Mouse (Mus musculus): ENCODE data around the gene Tgif2. TPM values are rescaled to one million over a fixed set of nuclear protein-coding genes. Genes with fewer than 3 reads are reported as not detected.
"Not testable (repeated sequence)": the region's sequence is repeated elsewhere in the genome, so short reads cannot be mapped to it uniquely, and the experiment has no call there.

Tgif2 gene
- polyA plus RNA-seq, 1 experiment from 2014 or later, result 69.6 TPM

DNA sequence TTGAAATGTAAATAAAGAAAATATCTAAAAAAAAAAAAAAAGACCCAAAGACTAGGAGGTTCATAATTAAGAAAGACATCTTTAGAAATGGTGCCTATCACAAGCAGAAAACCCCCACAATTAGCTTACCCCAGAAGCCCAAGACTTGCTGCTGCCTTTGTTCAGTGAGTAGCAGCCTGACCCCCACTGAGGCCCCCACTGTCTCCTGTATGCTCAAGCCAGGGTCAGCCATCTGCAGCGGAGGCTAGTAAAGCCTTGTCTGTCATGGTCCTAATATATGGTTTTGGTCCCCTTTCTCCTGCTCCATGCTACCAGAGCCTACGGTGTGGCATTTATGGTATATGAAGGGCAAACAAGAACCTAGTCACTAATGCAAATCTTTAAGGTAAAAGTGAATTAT lies 61.5 kb downstream of the Tgif2 start:
- Histone ChIP-seq H3K4me3 (ENCODE audit: low read depth, low read length) (no peak overlapping the region), H3K9me3 (ENCODE audit: control insufficient read depth, low read length) (no peaks in the 10 kb centered on the region), H3K27me3 (ENCODE audit: control insufficient read depth, insufficient read depth, low read length) (no peaks in the 10 kb centered on the region), H3K36me3 (ENCODE audit: control insufficient read depth, insufficient read depth, low read length) (no peaks in the 10 kb centered on the region), H3K4me1 (replicated peaks; ENCODE audit: control insufficient read depth, insufficient read depth, low read length) (no peaks in the 10 kb centered on the region), H3K9ac (ENCODE audit: low read depth, low read length) (no peak overlapping the region), H3K4me2 (replicated peaks; ENCODE audit: low read depth, low read length) (no peak overlapping the region), H3K27ac (ENCODE audit: low read depth, low read length) (no peak overlapping the region)
- ATAC-seq (ENCODE audit: low FRiP score) (no peak), DNase-seq (ENCODE audit: low spot score) (no peak)
- 72% methylated on average over 2 of the region's 2 CpGs for WGBS

DNA sequence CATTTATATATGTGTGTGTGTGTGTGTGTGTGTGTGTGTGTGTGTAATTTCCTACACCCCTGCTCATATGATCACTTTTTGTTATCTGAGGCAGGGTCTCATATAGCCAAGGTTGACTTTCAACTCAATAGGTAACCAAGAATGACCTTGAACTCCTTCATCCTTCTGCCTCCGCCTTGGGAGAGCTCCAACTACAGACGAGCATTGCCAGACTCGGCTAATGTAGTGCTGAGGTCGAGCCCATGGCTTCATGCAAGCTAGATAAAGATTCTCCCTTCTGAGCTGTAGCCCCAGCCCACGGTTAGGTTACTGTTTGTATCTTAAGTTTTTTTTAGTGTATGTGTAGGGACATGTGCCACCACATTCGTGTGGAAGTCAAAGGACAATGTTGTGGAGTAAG lies 62.1 kb downstream of the Tgif2 start:
- Histone ChIP-seq H3K4me2 (replicated peaks; ENCODE audit: low read depth, low read length) (no peak overlapping the region), H3K36me3 (ENCODE audit: control insufficient read depth, insufficient read depth, low read length) (no peaks in the 10 kb centered on the region), H3K4me1 (replicated peaks; ENCODE audit: control insufficient read depth, insufficient read depth, low read length) (no peaks in the 10 kb centered on the region), H3K4me3 (ENCODE audit: low read depth, low read length) (no peak overlapping the region), H3K27me3 (ENCODE audit: control insufficient read depth, insufficient read depth, low read length) (no peaks in the 10 kb centered on the region), H3K27ac (ENCODE audit: low read depth, low read length) (no peak overlapping the region), H3K9me3 (ENCODE audit: control insufficient read depth, low read length) (no peaks in the 10 kb centered on the region), H3K9ac (ENCODE audit: low read depth, low read length) (no peak overlapping the region)
- ATAC-seq (ENCODE audit: low FRiP score) (no peak), DNase-seq (ENCODE audit: low spot score) (no peak)
- 85% methylated on average over 6 of the region's 6 CpGs for WGBS

- ATAC-seq (ENCODE audit: low FRiP score), result not testable (repeated sequence)
Measured at GRCm38 (mm10) chr2:156902411-156902810, 62.6 kb downstream of the Tgif2 start.

DNA sequence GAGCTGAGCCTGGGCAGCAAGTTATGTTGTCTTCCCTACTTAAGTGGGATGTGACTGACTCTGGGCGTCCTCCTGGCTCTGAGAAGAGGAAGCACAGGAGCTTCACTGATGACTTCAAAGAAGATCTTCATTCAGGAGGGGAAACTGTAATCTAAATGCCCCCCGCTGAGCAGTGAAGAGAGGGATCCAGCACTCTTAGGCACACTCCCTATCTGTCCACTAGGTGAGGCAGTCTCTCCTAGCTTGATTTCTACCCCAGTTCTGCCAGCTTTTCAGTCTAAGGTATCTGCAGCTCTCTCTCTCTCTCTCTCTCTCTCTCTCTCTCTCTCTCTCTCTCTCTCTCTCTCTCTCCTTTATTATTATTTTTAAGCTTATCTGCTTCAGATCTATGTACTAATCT lies 63.6 kb downstream of the Tgif2 start:
- Histone ChIP-seq H3K27me3 (ENCODE audit: control insufficient read depth, insufficient read depth, low read length) (no peaks in the 10 kb centered on the region), H3K4me3 (ENCODE audit: low read depth, low read length) (no peak overlapping the region), H3K27ac (ENCODE audit: low read depth, low read length) (no peak overlapping the region), H3K9me3 (ENCODE audit: control insufficient read depth, low read length) (no peaks in the 10 kb centered on the region), H3K36me3 (ENCODE audit: control insufficient read depth, insufficient read depth, low read length) (no peaks in the 10 kb centered on the region), H3K9ac (ENCODE audit: low read depth, low read length) (no peak overlapping the region), H3K4me1 (replicated peaks; ENCODE audit: control insufficient read depth, insufficient read depth, low read length) (no peaks in the 10 kb centered on the region), H3K4me2 (replicated peaks; ENCODE audit: low read depth, low read length) (no peak overlapping the region)
- no peak for DNase-seq (ENCODE audit: low spot score)
- no peak for ATAC-seq (ENCODE audit: low FRiP score)
- WGBS, result 34% methylated on average over 2 of the region's 2 CpGs

More at GRCm38 (mm10) chr2:156902411-156902810, 62.6 kb downstream of the Tgif2 start:
- H3K4me2 ChIP-seq (replicated peaks; ENCODE audit: low read depth, low read length); H3K9ac ChIP-seq (ENCODE audit: low read depth, low read length); H3K9me3 ChIP-seq (ENCODE audit: control insufficient read depth, low read length); H3K4me1 ChIP-seq (replicated peaks; ENCODE audit: control insufficient read depth, insufficient read depth, low read length); H3K4me3 ChIP-seq (ENCODE audit: low read depth, low read length); H3K36me3 ChIP-seq (ENCODE audit: control insufficient read depth, insufficient read depth, low read length); DNase-seq (ENCODE audit: low spot score); H3K27ac ChIP-seq (ENCODE audit: low read depth, low read length); H3K27me3 ChIP-seq (ENCODE audit: control insufficient read depth, insufficient read depth, low read length): not testable (repeated sequence)
- 77% methylated on average over 4 of the region's 4 CpGs for WGBS

Other genes with a start within 250 kb of the Tgif2 start
- gene Dlgap4, start 226.3 kb upstream of the Tgif2 start, polyA plus RNA-seq (2014; fragmentation: Nextera tagmentation; extraction: Ambion mirVana), result 161 and 162 TPM in 2 replicates
- 96.1 and 133 TPM in 2 replicates for gene Myl9, start 64.6 kb upstream of the Tgif2 start, polyA plus RNA-seq (2014; fragmentation: Nextera tagmentation; extraction: Ambion mirVana)
- gene 4930518I15Rik, start 17.9 kb downstream of the Tgif2 start, polyA plus RNA-seq (2014; fragmentation: Nextera tagmentation; extraction: Ambion mirVana), result 5.9 and 8.6 TPM in 2 replicates
- gene Rab5if, start 23.1 kb downstream of the Tgif2 start, polyA plus RNA-seq (2014; fragmentation: Nextera tagmentation; extraction: Ambion mirVana), result 208 and 214 TPM in 2 replicates
- 0.47 and 0.59 TPM in 2 replicates for gene Sla2, start 47.2 kb downstream of the Tgif2 start, polyA plus RNA-seq (2014; fragmentation: Nextera tagmentation; extraction: Ambion mirVana)
- 48.2 and 50.2 TPM in 2 replicates for gene Ndrg3, start 152.0 kb downstream of the Tgif2 start, polyA plus RNA-seq (2014; fragmentation: Nextera tagmentation; extraction: Ambion mirVana)
- gene Dsn1, start 167.1 kb downstream of the Tgif2 start, polyA plus RNA-seq (2014; fragmentation: Nextera tagmentation; extraction: Ambion mirVana), result 42.1 and 44.7 TPM in 2 replicates
- 7.2 and 9.8 TPM in 2 replicates for gene Soga1, start 239.2 kb downstream of the Tgif2 start, polyA plus RNA-seq (2014; fragmentation: Nextera tagmentation; extraction: Ambion mirVana)
- gene Tldc2, start 247.0 kb downstream of the Tgif2 start, polyA plus RNA-seq (2014; fragmentation: Nextera tagmentation; extraction: Ambion mirVana), result not detected in 2 replicates